Mouse (Mus musculus): Measurements from ENCODE around the gene March7.

March7 gene

GRCm38 (mm10) chr2:60289451-60289850 lies 79.8 kb downstream of the March7 start:
- DNase-seq = no peak

GRCm38 (mm10) chr2:60291381-60291780 lies 81.7 kb downstream of the March7 start:
- no peak for DNase-seq

GRCm38 (mm10) chr2:60298266-60298665 lies 88.6 kb downstream of the March7 start:
- no peak for DNase-seq

GRCm38 (mm10) chr2:60299323-60299722 lies 89.6 kb downstream of the March7 start:
- no peak for DNase-seq
